Mouse (Mus musculus): Measurements from ENCODE around the gene Mtrf1.
A peak's percentile ranks its signal among the peaks of the same experiment; 100 is the strongest.

Mtrf1 gene

GRCm38 (mm10) chr14:79397321-79398122, at the start of gene Mtrf1:
Gene Mtrf1, plus strand, starts transcription at chr14:79397772.
- peak; percentile 95 for DNase-seq

DNA sequence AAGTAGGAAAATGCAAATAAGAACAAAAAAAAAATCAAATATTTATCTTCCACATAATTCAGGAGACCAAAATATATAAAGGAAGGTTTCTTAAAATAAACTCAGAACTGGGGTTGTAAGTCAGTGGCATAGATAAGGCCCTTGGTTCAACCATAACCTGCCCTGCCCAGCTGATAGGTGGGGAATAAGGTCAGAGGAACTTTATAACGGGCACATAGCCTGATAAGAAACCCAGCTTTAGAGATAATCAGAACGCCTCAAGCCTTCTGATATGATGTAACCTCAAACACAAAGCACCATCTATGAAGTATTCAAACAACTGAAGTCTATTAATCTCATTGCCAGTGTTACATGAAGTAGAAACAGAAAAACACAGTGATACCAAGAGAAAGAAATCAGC, 39.5 kb upstream of the Mtrf1 start:
- DNase-seq, result peak; percentile 19

- no peak for DNase-seq
These were observed 20.5 kb upstream of the Mtrf1 start for GRCm38 (mm10) chr14:79377041-79377440.

GRCm38 (mm10) chr14:79383120-79383519, 14.5 kb upstream of the Mtrf1 start:
- no peak for DNase-seq

- DNase-seq, result no peak
These were observed 9.3 kb upstream of the Mtrf1 start for GRCm38 (mm10) chr14:79388304-79388703.

- peak; percentile 91 for DNase-seq
These were observed 7.9 kb upstream of the Mtrf1 start for GRCm38 (mm10) chr14:79389438-79390264.

- DNase-seq, result peak; percentile 99
These were observed 7.2 kb upstream of the Mtrf1 start, which contains the start of gene Naa16 for GRCm38 (mm10) chr14:79390265-79390926. Gene Naa16, minus strand, starts transcription at chr14:79390778.

- no peak for DNase-seq
These were observed 4.3 kb upstream of the Mtrf1 start for GRCm38 (mm10) chr14:79393289-79393688.

GRCm38 (mm10) chr14:79394564-79394963, 3.0 kb upstream of the Mtrf1 start:
- DNase-seq, result peak; percentile 64

DNA sequence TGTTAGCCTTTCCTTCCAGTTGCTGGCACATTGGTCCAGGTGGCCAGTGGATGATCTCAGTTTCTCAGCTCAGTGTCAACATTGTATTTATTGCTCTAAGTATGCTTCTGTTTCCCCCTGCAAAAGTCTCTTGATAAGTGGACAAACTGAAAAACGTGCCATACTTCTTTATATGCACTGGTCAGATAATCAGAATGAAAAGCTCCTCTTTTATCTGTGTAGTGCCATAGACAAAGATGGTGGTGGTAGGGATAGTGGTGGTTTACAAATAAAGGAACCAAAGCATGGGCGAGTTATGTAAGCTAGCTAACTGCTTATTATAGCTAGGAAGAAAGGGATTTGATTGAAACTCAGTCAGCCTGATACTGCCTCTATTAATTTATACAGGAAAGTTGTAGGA, 10.1 kb downstream of the Mtrf1 start:
- no peak for DNase-seq

- peak; percentile 83 for DNase-seq
These were observed 11.8 kb downstream of the Mtrf1 start for GRCm38 (mm10) chr14:79409278-79409830.

DNA sequence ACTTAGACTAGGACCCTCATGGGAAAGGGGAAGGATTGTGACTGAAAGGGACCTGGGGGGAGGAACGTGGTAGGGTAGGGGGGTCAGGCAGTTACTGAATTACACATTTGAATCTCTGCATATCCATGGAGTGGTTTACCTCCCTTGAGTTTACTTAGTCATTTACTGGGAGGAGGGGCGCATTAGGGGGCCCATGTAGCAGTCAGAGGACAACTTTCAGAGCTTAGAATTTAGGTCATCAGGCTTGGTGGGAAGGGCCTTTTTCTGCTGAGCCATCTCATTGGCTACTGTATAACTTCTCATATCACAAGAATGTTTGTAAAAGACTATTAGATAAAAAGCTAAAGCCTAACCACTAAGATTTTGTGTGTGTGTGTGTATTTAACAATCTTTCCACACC, 13.1 kb downstream of the Mtrf1 start:
- DNase-seq, result peak; percentile 15

DNA sequence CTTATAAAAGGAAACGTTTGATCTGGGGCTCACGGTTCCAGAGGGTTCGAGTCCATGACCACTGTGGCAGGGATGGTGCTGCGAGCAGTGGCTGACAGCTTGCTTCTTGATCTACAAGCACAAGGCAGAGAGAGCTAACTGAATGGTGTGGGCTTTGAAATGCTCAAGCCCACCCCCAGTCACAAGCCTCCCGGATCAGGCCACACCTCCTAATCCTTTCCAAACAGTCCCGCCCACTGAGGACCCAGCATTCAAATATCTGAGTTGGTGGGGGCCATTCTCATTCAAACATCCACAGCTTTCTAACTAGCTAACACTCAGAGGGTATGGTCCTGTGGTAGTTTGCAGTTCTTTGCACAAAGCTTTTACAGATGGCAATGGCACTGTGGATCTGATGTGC, 15.5 kb downstream of the Mtrf1 start:
- peak; percentile 66 for DNase-seq

DNA sequence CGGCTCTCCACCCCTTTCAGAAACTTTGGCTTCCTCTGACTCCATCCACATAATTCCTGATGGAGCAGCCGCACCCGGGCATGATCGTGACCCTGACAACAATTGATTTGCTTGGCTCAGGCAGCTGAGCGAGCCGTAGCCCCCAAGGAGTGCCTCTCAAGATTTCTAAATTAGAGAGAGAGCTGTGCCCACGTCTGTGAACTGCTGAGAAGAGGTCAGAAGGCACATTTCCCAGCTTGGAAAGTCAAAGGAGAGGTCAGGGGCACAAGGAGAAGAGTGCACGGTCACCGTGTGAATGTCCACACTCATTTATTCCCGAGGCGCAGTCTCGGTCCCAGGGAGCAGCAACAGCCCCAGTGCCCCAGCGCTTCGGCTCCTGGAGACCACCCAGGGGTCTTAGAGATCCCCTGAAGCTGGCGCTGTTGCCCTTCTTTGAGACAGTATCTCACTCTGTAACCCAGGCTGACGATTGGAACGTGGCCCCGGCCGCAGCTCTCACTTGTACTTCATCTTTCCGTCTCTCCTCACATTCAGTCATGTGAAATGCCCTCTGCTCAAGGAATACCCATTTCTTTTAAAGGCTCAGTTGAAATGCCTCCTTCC, 22.6 kb downstream of the Mtrf1 start:
- peak; percentile 74 for DNase-seq

DNA sequence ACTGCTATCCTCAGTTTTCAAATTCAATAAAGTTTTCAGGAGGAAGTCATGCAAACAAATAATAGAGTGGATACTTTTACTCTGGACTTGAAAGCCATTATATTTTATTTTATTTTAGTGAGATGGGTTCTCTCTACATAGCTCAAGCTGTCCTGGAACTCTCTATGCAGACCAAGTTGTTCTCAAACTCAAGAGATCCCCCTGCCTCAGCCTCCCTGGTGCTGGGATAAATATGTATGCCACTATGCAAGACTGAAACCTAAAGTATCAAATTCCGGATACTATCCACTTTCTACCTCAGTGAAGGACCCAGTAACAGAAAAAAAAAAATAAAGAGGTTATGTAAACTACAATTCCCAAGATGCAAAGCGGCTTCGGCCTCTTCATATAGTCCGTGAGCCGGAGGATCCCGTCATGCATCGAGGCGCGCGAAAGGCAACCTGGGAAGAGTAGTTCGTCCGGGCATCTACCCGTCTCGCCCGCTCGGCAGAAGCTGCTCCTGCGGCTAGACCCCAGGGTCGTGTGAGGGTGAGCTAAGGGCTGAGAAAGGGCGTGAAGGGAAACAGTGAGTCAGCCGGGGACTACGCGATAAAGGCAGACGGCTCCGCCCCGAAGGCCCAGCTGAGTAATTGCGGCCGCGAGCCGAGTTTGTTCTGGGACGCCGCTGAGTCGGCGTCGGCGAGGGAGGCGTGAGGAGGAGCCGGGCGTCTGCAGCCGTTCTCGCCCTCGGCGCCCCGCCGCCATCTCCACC, 28.6 kb downstream of the Mtrf1 start, which contains the start of gene Kbtbd7:
Gene Kbtbd7, plus strand, starts transcription at position 533 of the 751 bp plus-strand sequence.
- peak; percentile 100 for DNase-seq

DNA sequence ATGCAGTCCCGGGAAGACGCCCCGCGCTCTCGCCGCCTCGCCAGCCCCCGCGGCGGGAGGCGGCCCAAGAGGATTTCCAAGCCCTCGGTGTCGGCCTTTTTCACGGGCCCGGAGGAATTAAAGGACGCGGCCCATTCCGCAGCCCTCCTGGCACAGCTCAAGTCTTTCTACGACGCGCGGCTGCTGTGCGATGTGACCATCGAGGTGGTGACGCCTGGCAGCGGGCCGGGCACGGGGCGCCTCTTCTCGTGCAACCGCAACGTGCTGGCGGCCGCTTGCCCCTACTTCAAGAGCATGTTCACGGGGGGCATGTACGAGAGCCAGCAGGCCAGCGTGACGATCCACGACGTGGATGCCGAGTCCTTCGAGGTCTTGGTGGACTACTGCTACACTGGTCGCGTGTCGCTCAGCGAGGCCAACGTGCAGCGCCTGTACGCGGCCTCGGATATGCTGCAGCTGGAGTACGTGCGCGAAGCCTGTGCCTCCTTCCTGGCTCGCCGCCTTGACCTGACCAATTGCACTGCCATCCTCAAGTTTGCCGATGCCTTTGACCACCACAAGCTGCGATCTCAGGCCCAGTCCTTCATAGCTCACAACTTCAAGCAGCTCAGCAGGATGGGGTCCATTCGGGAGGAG, 29.3 kb downstream of the Mtrf1 start:
- DNase-seq, result peak; percentile 89

DNA sequence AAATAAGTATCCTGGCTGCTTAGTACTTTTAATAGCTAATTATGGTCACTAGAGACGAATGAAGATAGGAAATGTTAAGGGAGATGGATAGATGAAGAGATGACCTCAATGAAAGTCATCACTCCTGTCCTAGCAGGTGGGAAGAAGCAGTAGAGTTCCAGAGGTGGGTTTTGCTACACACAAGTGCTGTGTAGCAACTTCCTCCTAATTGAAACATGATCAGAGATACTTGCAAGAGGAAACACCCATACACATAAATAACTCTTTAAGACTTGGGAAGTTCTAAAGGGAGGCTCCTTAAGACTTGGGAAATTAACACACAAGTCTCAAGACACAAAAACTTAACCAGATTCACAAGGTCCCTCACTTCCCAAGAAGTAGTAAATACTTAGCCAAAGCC, 36.5 kb downstream of the Mtrf1 start:
- no peak for DNase-seq

- peak; percentile 21 for DNase-seq
These were observed 43.1 kb downstream of the Mtrf1 start for GRCm38 (mm10) chr14:79440655-79441054.

DNA sequence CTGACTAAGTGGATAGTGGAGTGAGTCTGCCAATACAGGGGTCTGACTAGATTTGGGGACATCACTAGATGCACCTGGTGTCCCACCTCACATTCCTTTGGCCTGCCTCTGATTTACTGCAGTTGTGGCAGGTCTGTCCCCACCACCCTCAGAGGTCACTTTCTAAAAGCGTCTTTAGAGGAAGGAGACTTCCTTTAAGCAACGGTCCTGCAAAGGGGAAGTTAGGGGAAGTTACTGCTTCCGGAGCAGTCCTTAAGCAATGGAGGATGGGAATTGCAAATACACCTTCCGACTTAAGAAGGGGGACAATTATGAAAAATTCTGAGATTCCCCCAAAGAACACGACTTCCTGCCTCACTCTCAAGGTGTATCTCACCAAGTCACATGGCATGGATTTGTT, 43.9 kb downstream of the Mtrf1 start:
- DNase-seq, result peak; percentile 78

DNA sequence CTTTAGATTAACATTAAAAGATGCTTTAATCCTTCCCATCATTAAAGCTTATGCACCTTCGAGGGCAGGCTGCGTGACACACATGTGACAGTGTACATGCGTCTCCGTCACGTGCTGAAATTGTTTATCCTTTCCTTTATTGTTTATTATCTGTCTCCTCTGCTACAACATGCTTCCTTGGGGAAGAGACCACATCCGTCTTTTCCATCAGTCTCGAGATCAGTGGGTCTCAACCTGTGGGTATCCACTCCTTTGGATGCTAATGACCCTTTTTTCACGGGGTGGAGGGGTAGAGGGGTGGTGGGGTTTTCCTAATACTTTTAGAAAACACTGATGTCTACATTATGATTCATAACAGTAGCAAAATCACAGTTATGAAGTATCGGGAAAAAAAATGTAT, 47.0 kb downstream of the Mtrf1 start:
- peak; percentile 45 for DNase-seq

DNA sequence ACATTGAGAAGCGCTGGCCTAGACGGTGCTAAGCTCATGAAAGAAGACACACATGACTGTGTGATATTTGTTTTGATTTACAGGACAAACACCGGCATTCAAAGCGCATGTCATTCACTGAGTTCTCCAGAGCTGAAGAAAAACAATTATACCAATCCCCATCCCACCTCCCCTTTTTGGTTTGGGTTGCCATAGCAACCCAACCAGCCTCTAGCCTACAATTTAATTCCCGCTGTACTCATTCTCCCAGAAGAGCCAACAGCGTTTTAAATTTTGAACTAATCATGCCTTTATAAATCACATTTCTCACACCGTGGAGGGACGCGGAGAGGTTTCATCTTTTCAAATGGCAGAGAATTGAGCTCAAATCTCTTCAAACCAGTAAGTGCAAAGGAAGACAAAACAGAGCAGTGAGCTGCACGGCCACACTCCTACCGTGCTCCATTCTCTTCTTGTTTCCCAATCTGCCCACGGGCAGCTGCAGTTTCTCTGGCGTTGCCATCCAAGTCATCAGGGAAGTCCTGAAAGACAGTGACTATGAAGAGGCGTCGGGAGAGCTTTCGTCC, 47.6 kb downstream of the Mtrf1 start:
- DNase-seq, result peak; percentile 31
